Mouse (Mus musculus): ENCODE data around the gene Adgrg3.

Adgrg3 gene

DNA sequence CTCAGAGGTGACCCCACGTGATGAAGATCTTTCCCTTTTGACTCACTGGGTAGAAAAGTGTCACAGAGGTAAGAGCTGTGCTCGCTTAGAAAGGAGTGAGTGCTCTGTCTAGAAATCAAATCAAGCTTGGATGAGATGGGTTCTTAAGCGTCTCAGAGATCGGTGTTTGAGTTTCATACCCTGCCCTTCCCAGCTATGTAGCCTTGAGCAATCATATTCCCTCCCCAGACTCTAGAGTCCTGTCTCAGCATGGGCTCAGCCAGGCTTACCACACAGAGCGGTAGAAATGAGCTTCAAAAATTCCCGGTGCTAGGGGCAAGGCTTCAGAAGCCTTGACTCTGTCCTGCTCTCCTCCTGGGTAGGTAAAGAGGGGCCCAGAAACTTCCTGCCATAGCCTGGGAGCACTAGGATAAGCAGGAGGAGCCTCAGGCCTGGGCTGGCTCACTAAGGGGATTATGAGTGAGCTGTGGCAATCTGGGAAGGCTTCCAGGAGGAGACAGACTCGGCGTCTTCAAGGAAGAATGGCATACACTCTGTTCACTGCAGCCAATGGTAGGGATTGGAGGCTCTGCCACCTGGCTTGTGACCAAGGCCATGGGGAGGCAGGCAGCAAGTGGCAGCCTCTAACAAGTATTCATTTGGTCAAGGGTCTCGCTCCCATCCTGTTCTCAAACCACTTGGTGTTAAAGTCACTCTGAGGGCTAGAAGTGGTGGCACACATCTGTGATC lies 24.3 kb upstream of the Adgrg3 start:
- DNase-seq (ENCODE audit: low spot score in 2 of 2): no peak

DNA sequence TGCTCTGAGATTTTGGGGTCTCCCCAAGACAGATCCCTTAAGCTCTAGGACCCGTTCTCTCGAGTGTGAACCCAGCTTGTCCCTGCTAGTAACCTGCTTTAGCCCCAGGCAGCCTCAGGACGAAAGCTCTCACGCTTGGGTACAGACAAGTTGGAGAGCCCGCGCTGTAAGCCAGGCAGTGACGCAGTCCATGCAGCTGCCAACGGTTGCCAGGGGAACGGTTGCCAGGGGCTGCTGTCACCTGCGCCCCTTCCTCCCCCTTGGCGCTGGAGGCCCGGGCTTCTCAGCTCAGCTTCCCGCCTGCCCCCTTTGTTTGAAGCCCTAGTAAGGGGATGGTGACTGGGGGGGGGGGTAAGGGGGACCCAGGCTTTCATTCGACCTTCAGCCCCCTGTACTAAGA lies 23.5 kb upstream of the Adgrg3 start:
- DNase-seq (ENCODE audit: low spot score in 2 of 2): peak; percentile 8 to 55

DNA sequence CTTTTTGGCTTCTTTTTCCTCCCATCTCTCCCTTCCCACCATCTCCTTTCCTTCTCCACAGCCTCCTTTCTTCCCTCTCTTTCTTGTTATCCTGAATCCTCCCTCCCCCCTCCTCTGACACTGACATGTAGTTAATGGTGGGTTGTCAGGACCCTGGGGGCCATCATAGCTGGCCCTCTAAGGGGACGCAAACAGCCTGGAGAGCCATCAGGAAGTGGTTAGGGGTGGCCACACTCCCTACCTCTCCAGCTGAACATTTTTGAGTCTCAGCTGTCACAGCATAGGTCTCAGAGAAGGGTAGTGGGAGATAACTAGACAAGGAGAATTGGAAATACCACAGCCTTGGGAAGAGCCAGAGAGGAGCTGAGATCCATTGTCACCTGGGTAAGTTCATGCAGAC lies 23.0 kb upstream of the Adgrg3 start:
- no peak for DNase-seq (ENCODE audit: low spot score in 2 of 2)

DNA sequence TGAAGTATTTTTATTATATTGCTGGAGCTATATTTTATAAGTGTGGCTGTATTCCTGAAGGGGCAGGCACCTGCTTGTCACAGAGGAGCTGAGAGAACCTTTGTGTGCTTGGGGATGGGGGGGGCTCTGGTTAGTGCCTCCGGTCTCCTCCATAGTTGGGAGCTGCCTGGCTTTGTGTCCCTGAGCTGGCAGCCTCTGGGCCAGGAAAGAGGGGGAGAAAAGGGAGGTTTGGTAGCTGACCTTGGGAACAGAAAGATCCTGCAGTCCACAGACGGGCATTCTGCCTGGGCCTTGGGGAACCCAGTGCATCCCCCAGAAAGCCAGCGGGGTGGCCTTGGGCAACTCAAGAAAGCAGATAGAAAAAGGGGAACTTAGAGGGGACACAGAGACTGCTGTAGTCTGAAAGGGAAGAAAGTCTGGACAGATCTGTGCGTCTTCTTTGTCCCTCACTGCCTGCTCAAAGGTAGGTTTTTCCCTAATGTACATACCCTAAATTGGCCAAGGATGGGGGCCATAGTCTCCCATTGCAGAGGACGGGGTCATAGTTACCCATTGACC lies 22.1 kb upstream of the Adgrg3 start:
- peak in 1 of 2 experiments; percentile 8 for DNase-seq (ENCODE audit: low spot score in 2 of 2)

DNA sequence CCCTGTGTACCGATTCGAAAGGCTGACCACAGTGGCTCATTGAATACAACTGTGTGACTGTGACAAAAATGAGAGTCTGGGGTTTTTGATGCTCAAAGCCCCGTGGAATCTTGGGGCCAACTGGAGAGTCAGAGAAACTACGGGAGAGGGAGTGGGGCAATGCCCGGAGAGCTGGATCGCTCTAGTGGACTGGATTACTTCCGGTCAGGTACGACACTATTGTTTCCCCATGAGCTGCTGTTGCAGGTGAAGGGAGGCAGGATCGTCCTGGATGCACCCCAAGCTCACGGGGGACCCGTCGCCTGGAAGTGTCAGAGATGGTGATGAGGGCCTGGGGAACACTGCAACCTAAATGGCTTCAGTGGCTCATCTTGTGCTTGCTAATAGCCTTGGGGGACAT lies 21.5 kb upstream of the Adgrg3 start:
- no peak for DNase-seq (ENCODE audit: low spot score in 2 of 2)

DNA sequence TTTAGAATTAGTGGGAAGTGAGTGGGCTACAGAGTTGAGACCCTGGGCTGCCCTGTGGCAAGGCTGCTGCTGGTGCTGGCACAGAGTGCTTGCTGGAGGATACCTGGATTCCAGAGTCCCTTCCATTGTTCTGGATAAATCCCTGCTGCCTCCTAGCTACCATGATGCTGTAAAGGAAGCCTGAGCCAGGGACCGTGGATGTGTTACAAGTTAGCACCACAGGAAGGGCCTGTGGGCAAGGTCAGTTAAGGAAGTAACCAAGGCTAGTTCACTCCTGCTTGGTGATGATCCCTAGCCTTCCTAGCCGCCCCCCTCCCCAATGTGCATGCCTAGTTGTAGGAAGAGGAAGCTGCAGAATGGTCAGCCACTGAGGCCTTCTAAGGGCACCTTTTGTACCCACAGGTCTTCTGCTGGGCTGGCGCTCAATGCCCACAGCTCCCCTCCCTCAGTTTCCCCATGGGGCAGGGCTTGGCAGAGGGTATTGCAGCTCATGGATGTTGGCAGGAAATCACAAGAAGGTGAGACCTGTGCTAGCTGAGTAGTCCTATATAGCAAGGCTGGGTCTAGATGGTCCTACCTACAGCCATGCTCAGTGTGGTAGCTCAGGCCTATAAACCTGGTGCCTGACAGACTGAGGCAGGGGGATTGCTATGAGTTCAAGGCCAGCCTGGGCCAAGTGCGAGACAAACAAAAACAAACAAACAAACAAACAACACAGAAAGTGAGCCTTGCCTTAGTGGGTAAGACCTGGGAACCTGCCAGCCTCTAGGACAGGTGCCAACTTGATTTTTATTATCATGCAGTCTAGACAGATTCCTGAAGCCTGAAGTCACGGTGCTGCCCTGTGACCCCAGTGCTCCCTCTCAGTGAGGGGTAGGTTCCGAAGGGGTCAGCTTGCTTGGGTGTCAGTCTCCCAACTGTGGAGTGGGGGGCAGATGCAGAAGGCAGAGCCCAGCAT lies 20.3 kb upstream of the Adgrg3 start:
- DNase-seq (ENCODE audit: low spot score in 2 of 2): no peak

DNA sequence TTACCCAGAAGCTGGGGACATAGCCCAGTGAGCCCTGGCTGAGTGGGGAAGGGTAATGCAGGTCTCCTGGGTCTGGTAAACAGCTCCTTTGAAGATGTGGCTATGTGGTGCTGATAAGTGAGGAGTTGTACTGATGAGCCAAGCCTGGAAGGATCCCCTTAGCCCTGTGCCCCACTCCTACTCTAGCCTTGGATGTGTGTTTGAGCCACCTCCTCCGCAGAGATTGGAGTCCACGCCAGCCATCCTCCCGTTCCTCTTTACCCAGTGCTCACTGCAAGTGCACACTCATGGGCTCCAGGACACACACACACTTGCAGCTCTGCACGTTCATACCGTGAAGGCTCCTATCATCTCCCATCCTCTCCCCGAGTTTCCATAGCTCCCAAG lies 19.6 kb upstream of the Adgrg3 start:
- DNase-seq (ENCODE audit: low spot score in 2 of 2): no peak

DNA sequence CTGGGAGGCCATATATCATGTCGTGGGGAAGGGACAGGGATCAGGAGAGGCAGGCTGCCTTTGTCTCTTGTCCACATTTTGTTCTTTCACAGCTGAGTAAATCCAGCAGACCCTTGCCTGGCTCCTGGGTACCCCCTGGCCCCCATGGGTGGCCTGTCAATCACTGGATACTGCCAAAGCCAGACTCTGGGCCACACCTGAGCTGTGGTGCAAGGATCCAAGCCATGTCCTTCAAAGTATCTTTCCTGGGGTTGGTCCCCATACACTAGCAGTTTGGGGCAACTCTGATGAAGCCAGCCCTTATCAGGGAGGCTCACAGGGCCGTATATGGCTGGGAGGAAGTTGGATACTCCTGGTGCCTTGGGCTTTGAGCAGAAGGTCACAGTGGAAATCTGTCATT lies 19.1 kb upstream of the Adgrg3 start:
- no peak for DNase-seq (ENCODE audit: low spot score in 2 of 2)

DNA sequence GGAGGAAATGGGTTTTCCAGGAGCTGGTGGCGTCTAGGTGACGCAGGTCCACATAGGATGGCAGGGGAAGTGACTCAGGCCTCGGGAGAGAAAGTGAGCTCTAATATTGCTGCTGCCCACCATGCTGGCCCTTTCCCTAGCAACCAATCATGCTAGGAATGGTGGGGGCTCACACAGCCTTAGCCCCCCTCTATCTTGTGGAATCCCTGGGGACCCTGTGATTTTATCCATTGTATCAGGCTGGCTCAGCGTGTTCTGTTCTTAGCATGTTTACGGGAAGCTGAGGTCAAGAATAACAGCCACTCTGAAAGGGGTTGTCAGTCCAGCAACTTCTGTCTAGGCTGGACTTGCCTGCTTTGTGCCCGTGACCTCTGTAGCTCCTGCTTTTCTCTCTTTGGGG lies 18.5 kb upstream of the Adgrg3 start:
- DNase-seq (ENCODE audit: low spot score in 2 of 2): no peak

DNA sequence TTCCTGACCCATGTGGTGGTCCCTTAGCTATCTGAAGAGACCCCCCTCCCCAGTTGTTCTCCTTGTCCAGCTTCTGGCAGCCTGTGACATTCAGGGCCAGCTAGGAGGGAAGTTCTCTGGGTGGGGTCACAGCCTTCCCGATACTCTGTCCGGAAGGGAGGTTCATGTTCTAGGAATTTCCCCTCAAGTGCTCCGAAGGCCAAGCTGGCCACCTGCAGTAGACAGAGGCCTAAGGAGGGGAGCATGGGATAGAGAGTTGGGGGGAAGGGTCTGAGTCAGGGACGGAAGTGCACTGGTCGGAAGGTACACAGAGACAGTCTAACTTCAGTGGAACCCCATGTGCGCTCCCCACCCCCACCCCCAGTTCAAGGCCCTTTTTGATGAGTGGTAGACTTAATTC lies 17.5 kb upstream of the Adgrg3 start:
- DNase-seq (ENCODE audit: low spot score in 2 of 2): no peak

DNA sequence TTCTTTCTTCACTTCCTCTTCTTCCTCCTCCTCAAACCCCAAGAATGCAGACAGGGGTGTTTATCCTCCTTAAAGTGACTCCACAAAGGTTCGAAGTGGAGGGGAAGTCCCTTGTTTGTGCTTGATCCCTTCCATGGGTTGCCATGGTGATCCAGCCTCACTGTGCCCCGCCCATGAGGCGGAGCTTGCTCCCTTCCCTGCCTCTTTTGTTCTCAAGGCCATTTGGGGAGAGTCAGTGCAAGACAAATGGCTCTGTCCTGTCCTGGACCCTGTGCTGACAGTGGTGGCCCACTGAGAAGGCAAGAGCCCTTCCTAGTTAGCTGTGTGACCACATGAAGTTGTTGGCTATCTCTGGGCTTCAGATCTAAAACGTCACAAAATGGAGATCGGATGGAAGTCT lies 16.8 kb upstream of the Adgrg3 start:
- DNase-seq (ENCODE audit: low spot score in 2 of 2): peak in 1 of 2 experiments; percentile 66

DNA sequence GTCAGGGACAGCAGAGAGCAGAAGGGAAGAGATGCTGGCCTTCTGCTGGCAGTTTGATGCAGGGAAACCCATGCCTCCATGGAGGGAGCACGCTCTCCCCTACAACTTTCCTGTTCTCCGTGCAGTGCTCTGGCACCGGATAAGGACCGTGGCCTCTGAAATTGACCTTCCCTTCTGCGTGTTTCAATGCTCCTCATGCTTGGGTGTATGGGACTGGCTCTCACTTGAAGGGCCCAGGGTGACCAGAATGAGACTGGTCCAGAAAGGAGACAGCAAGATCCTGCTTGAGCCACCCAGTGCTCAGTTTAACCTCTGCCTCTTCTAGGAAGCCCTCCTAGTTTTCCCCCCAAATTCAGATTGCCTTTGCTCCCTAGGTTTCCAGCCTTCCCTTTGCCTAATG lies 16.3 kb upstream of the Adgrg3 start:
- DNase-seq (ENCODE audit: low spot score in 2 of 2): no peak

DNA sequence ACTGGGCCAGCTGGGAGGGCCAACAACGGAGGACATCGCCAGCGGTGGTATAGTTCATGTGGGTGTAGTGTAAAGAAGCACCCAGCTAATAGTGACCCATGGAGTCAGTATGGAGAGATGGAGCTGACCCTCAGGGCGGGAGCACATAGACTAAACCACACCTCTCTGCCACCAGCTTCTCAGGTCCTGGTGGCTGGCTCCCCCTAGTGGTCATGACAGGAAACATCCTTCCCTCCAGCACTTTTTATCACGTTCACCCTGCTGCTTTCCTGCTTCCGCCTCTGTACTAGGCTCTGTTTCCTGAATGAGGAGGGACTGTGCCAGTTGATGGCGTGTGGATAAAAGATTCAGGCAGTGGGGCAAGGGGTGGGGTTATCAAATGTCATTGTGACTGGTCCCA lies 15.8 kb upstream of the Adgrg3 start:
- DNase-seq (ENCODE audit: low spot score in 2 of 2): peak; percentile 75 to 83

DNA sequence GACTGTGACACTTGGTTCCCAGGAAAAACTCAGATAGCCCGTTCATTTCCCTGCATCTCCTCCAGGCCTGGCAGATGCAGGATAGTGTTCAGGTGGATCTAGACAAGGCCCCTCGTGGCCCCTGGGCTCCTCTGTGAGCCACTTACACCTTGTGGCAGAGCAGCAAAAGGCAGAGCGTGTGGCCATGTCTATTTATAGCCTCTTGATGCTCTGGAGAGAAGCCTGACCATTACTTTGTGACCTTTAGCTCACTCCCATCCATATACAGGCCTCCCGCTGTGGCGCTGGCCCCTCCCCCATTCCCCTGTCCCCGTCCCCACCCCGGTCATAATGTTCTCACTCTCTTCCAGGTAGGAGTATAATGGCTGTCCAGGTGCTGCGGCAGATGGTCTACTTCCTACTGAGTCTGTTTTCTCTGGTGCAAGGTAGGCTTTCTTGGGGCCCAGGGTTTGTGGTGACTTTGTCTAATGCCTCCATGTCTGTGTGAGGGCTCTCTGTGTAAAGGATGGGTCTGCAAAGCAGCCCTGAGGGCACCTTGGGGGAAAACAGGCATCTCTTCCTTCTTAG lies 15.3 kb upstream of the Adgrg3 start:
- no peak for DNase-seq (ENCODE audit: low spot score in 2 of 2)

DNA sequence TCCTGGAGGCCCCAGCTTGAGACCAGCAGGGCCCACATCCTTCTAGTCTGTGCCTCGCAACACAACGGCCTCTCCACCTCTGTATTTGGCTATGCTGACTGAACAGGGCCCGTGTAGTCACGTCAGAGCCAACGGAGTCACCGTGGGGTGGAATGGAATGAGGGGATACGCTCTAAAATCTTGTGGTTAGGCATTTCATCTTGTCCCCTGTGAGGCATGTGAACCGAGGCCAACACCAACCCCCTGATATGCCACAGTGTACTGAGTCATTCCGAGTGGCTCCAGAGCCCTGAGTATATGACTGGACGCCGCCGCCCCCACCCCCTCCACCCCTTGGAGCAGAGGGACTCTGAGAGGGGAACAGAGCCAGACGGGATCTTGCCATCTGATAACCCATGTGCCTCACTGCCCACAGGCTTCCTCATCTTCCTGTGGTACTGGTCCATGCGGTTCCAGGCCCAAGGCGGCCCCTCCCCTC lies 5.0 kb upstream of the Adgrg3 start:
- no peak for DNase-seq (ENCODE audit: low spot score in 2 of 2)

DNA sequence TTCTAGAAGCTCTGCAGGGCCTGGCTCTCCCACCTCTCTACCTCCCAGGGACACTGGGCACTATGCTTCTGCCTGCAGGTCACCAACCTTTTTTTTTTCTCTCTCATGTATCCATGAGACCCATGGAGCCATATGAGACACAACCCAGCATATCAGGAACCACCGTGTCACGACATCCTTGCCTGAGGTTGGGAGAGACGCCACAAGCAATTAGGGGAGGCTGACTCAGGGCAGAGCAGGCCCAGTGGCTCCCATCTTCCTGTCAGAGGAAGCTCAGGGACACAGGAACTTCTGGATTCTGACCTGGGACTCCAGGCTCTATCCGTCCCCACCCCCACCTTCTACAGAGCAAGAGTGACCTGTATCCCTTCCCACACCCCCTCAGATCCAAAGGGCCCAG lies 1.6 kb upstream of the Adgrg3 start:
- DNase-seq (ENCODE audit: low spot score in 2 of 2): no peak

DNA sequence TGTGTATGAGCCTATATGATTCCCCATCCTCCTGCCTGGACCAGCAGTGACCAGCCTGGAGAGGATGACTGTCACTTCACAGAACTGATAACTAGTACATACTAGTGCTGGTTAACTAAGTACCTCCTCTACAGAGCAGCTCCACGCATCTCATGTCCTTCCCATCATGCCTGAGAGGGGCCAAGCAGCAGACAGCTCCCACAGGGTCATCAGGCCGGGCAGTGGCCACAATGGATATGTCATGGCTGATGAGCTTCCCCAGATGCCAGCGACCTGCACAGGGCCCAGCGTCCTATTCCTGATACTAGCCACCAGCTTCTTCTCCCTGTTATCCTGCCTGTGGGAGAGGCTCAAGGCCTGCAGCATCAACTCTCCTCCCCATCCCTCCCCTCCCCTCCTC lies 808 bp upstream of the Adgrg3 start:
- DNase-seq (ENCODE audit: low spot score in 2 of 2): no peak

DNA sequence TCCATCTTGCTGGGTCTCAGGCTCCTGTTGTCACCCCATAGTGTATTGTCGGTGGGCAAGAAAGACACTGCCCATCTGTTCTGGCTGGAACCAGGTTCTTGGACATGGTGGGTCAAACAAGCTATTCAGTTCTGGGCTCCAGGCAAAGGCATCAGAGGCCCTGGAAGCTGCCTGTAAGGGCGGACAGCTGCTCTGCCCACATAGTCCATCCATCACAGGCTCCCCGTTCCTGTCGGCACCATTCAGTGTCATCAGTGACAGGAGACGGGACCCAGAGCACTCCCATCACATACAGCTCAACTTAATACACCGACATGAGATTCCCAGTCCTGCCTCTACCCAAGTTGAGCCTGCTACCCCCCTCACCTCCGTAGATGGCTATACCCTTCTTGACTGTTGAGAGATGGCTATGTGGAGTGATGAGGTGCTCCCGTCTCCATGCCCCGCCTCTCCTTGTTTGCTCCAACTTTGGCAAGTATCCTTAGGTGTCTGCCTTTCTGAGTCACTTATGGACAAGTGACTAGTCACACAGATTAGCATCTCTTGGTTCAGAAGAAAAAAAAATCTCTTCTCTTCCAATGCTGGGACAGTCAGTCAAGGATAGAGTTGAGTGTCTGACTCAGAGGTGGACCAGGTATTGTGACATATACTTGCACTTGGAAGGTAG lies 610 bp downstream of the Adgrg3 start:
- DNase-seq (ENCODE audit: low spot score in 2 of 2): no peak

DNA sequence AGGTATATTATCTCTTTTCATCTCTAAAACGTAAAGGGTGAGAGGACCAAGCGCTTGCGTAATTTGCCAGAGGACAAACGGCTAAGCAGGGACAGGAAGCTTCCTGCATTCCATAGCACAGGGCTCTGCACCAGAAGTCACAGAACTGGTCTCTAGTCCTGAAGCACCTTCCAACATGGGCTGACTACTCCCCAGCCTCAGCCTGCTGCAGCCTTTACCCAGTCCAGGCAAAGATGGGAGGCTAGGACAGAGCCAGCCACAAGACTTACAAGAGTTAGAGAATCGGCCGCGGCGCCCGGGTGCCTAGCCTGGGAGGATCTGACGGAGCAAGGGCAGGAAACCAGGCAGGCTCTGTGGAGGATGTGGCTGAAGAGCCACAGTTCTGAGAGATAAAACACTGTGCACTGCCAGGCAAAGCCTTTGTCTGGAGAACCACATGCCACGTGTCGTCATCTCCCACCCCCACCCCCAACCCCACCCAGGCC lies 2.8 kb downstream of the Adgrg3 start:
- peak in 1 of 2 experiments; percentile 39 for DNase-seq (ENCODE audit: low spot score in 2 of 2)

DNA sequence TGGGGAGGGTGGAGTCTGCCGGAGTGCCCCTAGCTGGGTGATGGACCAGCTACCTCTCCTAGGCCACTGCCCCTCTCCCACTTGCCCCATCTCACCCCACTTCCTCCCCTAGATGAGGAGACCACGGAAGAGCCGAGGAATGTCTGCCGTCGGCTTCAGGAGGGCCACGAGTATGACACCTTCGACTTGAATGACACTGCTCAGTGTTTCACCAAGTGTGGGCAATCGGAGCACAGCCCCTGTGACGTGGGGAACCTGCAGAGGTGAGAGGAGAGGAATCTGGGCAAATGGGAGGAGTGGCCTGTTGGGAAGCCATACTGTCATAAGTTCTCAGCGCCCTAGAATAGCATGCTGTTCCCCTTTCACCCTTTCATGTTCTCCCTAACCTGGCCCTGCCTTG lies 3.3 kb downstream of the Adgrg3 start:
- DNase-seq (ENCODE audit: low spot score in 2 of 2): no peak

DNA sequence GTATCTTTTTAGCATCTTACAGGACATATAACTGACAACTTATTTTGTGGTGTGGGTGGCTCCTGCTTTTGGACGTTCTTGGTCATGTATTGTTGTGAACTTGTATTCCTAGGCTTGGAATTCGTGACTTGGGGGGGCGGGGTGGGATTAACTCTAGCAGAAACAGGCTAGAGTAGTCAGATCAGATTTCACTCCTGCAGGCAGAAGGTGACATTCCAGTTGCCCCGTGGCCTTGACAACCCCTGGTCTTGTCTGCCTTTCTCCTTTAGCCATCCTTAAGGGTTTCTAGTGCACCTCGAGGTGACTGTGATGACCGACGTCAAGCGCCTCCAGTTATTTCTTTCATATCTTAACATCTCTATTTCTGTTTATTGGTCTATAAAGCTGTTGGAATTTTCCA lies 5.7 kb downstream of the Adgrg3 start:
- no peak for DNase-seq (ENCODE audit: low spot score in 2 of 2)

DNA sequence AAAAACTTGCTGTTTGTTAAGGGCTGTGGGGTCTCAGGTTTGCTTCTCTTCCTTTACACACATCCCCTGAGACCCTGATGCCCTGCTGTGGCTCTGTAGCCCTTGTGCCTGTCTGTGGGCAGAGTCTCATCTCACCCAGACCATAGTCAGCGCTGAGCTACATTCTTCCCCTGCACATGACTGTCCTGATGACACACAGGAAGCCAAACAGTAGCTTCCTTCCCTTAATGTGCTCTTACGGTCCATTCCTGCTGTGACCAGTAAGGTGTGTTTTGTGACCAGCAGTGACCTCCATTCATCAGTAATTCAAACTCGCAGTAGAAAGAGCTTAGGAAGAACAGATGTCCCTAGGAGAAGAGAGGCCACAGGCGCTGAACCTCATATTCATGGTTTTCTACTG lies 6.9 kb downstream of the Adgrg3 start:
- DNase-seq (ENCODE audit: low spot score in 2 of 2): no peak
